Mouse (Mus musculus) ES-Bruce4 (cell line): ENCODE results near the gene 9930022D16Rik.

ENCODE experiments used
- CTCF ChIP-seq: IDR thresholded peaks from one replicate; pipeline ENCODE4 v1.8.1; 2011; ENCODE audit warnings: low read depth, low read length
- POLR2A ChIP-seq: IDR thresholded peaks from one replicate; pipeline ENCODE4 v1.8.1; 2011; ENCODE audit warnings: low read length; ENCODE audit not compliant: insufficient read depth

GRCm38 (mm10) chr11:109366802-109367579 lies 46.7 kb upstream of the 9930022D16Rik start:
- TF ChIP-seq CTCF (no peak), POLR2A (no peak)
